Mouse (Mus musculus) CH12.LX (cell line): ENCODE data around the gene Nup54. TPM values are rescaled to one million over a fixed set of nuclear protein-coding genes. Genes with fewer than 3 reads are reported as not detected.

ENCODE experiments used
- DNase-seq: peaks from one replicate; pipeline ENCODE4 v3.0.0-alpha.2; 2013; ENCODE audit errors: extremely low read depth
- H3K27ac ChIP-seq: 2 replicates; pipeline ENCODE4 v1.5.1; 2012; ENCODE audit warnings: low read depth, mild to moderate bottlenecking, control low read depth, moderate library complexity; ENCODE audit not compliant: insufficient read depth
- H3K27me3 ChIP-seq: replicated peaks from 2 replicates; pipeline ENCODE3; 2012; ENCODE audit warnings: inconsistent platforms
- H3K36me3 ChIP-seq, 2 experiments: replicated peaks in 1 of 2; 2 replicates each; pipeline versions ENCODE3 to v1.6.1; 2012; ENCODE audit warnings: inconsistent platforms in 1 of 2, low read length in 1 of 2, mild to moderate bottlenecking in 1 of 2, mixed read lengths in 1 of 2, moderate library complexity in 1 of 2; ENCODE audit not compliant: control insufficient read depth in 1 of 2, insufficient read depth in 1 of 2
- H3K4me1 ChIP-seq, 2 experiments: 2 replicates each; pipeline ENCODE4 v1.6.1; 2012; ENCODE audit warnings: inconsistent platforms in 1 of 2, moderate library complexity in 1 of 2; ENCODE audit not compliant: insufficient read depth in 2 of 2, control insufficient read depth in 1 of 2
- H3K4me2 ChIP-seq: 2 replicates; pipeline ENCODE4 v1.6.1; 2012; ENCODE audit warnings: low read depth, mild to moderate bottlenecking, control low read depth; ENCODE audit not compliant: poor library complexity, insufficient read depth, severe bottlenecking
- H3K4me3 ChIP-seq, 3 experiments: fragments of 150-350 bp in 1 of 3; sonication (generic) in 1 of 3; replicated peaks in 1 of 3; 2 replicates each; pipeline versions ENCODE3 to v1.5.1; 2011 to 2012; ENCODE audit warnings: low read depth in 2 of 3, low read length in 2 of 3, mild to moderate bottlenecking in 2 of 3, moderate library complexity in 2 of 3, control low read depth in 1 of 3, improper control_type of control experiment in 1 of 3, inconsistent platforms in 1 of 3, mixed read lengths in 1 of 3; ENCODE audit not compliant: poor library complexity in 1 of 3
- H3K79me2 ChIP-seq: replicated peaks from 2 replicates; pipeline ENCODE4 v1.6.1; 2012; ENCODE audit warnings: mild to moderate bottlenecking, moderate library complexity; ENCODE audit not compliant: control insufficient read depth, poor library complexity, insufficient read depth, severe bottlenecking; ENCODE audit errors: extremely low read depth
- H3K9ac ChIP-seq: 2 replicates; pipeline ENCODE4 v1.6.1; 2012; ENCODE audit warnings: low read depth, mild to moderate bottlenecking, control low read depth, moderate library complexity; ENCODE audit not compliant: insufficient read depth
- H3K9me3 ChIP-seq: replicated peaks from 2 replicates; pipeline ENCODE3; 2012; ENCODE audit warnings: low read length, inconsistent platforms, mixed read lengths
- BHLHE40 ChIP-seq: IDR thresholded peaks from 2 replicates; pipeline ENCODE4 v1.6.1; 2011; ENCODE audit warnings: mild to moderate bottlenecking, low read depth, low read length, improper control_type of control experiment
- CHD1 ChIP-seq: IDR thresholded peaks from 2 replicates; pipeline ENCODE4 v1.6.1; 2012; ENCODE audit warnings: low read depth, low read length, improper control_type of control experiment, inconsistent platforms
- CHD2 ChIP-seq: IDR thresholded peaks from 2 replicates; pipeline ENCODE4 v1.6.1; 2011; ENCODE audit warnings: low read length, improper control_type of control experiment
- CTCF ChIP-seq, 2 experiments: IDR thresholded peaks in 1 of 2; conservative IDR thresholded peaks in 1 of 2; 2 replicates each; pipeline ENCODE4 v1.5.1; 2011 to 2012; ENCODE audit warnings: low read depth in 2 of 2, low read length in 2 of 2, improper control_type of control experiment in 1 of 2, inconsistent platforms in 1 of 2, mild to moderate bottlenecking in 1 of 2, moderate library complexity in 1 of 2
- HCFC1 ChIP-seq: IDR thresholded peaks from 2 replicates; pipeline ENCODE4 v1.6.1; 2012; ENCODE audit warnings: low read depth, mild to moderate bottlenecking, inconsistent platforms, low read length, improper control_type of control experiment
- JUND ChIP-seq: conservative IDR thresholded peaks from 2 replicates; pipeline ENCODE4 v1.6.1; 2011; ENCODE audit warnings: low read depth, low read length, improper control_type of control experiment
- KAT2A ChIP-seq: IDR thresholded peaks from 2 replicates; pipeline ENCODE4 v1.6.1; 2012; ENCODE audit warnings: low read length, improper control_type of control experiment, inconsistent platforms; ENCODE audit not compliant: insufficient replicate concordance
- MAZ ChIP-seq: IDR thresholded peaks from 2 replicates; pipeline ENCODE4 v1.6.1; 2012; ENCODE audit warnings: low read depth, mild to moderate bottlenecking, inconsistent platforms, low read length, improper control_type of control experiment, moderate library complexity
- MEF2A ChIP-seq: IDR thresholded peaks from 2 replicates; pipeline ENCODE4 v1.6.1; 2014; ENCODE audit warnings: low read depth, mild to moderate bottlenecking, inconsistent platforms, low read length, improper control_type of control experiment, borderline replicate concordance
- NRF1 ChIP-seq: IDR thresholded peaks from 2 replicates; pipeline ENCODE4 v1.6.1; 2014; ENCODE audit warnings: low read depth, mild to moderate bottlenecking, inconsistent platforms, low read length, improper control_type of control experiment, moderate library complexity
- POLR2AphosphoS2 ChIP-seq: IDR thresholded peaks from 2 replicates; pipeline ENCODE4 v1.6.1; 2011; ENCODE audit warnings: low read depth, low read length, improper control_type of control experiment
- RAD21 ChIP-seq: IDR thresholded peaks from 2 replicates; pipeline ENCODE4 v1.6.1; 2011; ENCODE audit warnings: low read depth, mild to moderate bottlenecking, low read length, improper control_type of control experiment, moderate library complexity
- RCOR1 ChIP-seq: conservative IDR thresholded peaks from 2 replicates; pipeline ENCODE4 v1.6.1; 2012; ENCODE audit warnings: low read depth, mild to moderate bottlenecking, inconsistent platforms, low read length, improper control_type of control experiment
- TCF12 ChIP-seq: IDR thresholded peaks from 2 replicates; pipeline ENCODE4 v1.6.1; 2014; ENCODE audit warnings: low read depth, mild to moderate bottlenecking, inconsistent platforms, low read length, improper control_type of control experiment
- ZC3H11A ChIP-seq: IDR thresholded peaks from 2 replicates; pipeline ENCODE4 v1.6.1; 2012; ENCODE audit warnings: low read depth, mild to moderate bottlenecking, inconsistent platforms, low read length, improper control_type of control experiment
- ZKSCAN1 ChIP-seq: IDR thresholded peaks from 2 replicates; pipeline ENCODE4 v1.6.1; 2012; ENCODE audit warnings: low read depth, inconsistent platforms, low read length, improper control_type of control experiment, borderline replicate concordance
- ZMIZ1 ChIP-seq: IDR thresholded peaks from 2 replicates; pipeline ENCODE4 v1.6.1; 2012; ENCODE audit warnings: low read depth, mild to moderate bottlenecking, inconsistent platforms, low read length, improper control_type of control experiment
- dilution Hi-C: fragments of 300-500 bp; cut with MboI; formaldehyde crosslinking; loops from 2 replicates; pipeline ENCODE4 v1.14.3; 2020; ENCODE audit warnings: low sequenced_read_pairs; ENCODE audit not compliant: extremely low pct_unique_long_range_greater_than_20kb, extremely low pct_ligation_motif_present
- in situ Hi-C: fragments of 300-500 bp; cut with MboI; formaldehyde crosslinking; loops from 3 replicates; pipeline ENCODE4 v1.14.3; 2019; ENCODE audit warnings: low sequenced_read_pairs, low pct_ligation_motif_present, low pct_unique_long_range_greater_than_20kb, mixed read lengths
- polyA plus RNA-seq: library from polyadenylated mRNA; unstranded; fragments of >175 nt; gene quantifications from 2 replicates; pipeline ENCODE4 v1.2.1, GENCODE M21; 2012; ENCODE audit warnings: low read depth; ENCODE audit not compliant: insufficient read length
- total RNA-seq, 2 experiments: library from RNA; depleted of rRNA; stranded (reverse); fragments of 300-350 nt in 1 of 2; fragments of >200 nt in 1 of 2; gene quantifications; 2 replicates each; pipeline ENCODE4 v1.2.3; 2012 to 2014

The Nup54 gene
- total and polyA plus RNA-seq, 3 experiments: 41.9 to 90.5 (median 72.5) TPM

GRCm38 (mm10) chr5:92376795-92377405 lies 58.1 kb downstream of the Nup54 start:
- H3K9ac ChIP-seq: no peak overlapping the region
- no peaks in the 10 kb centered on the region for H3K79me2 ChIP-seq
- in situ Hi-C loops: loop anchor here (5.0 kb wide), 1 partner anchor 60 kb away; no protein-coding TSS in a partner anchor
- H3K36me3 ChIP-seq: no peaks in the 10 kb centered on the region
- no peak overlapping the region for H3K27ac ChIP-seq
- DNase-seq: no peak
- no peak overlapping the region for H3K4me2 ChIP-seq
- H3K27me3 ChIP-seq: no peaks in the 10 kb centered on the region
- peaks cover 9 to 28% of the 10 kb centered on the region in 2 experiments; a peak in 3 of 4 replicates for H3K4me1 ChIP-seq
- TF ChIP-seq CTCF (conservative IDR thresholded peaks at IDR 0.05 in 1 of 2, IDR thresholded peaks at IDR 0.05 in 1 of 2; ENCODE audit: low read depth in 2 of 2, low read length in 2 of 2) (no peak), MEF2A (no peak), ZC3H11A (no peak), CHD1 (no peak), TCF12 (no peak), POLR2AphosphoS2 (no peak), JUND (no peak), ZMIZ1 (no peak), KAT2A (no peak), RAD21 (no peak), CHD2 (no peak), HCFC1 (no peak), RCOR1 (no peak), MAZ (no peak)
- dilution Hi-C loops: no loop called here
- H3K4me3 ChIP-seq: no peak overlapping the region
- no peaks in the 10 kb centered on the region for H3K9me3 ChIP-seq

GRCm38 (mm10) chr5:92375368-92375767 lies 59.7 kb downstream of the Nup54 start:
- DNase-seq: no peak
- H3K27ac ChIP-seq: no peak overlapping the region
- dilution Hi-C loops: no loop called here
- H3K27me3 ChIP-seq: no peaks in the 10 kb centered on the region
- H3K4me3 ChIP-seq: no peak overlapping the region
- TF ChIP-seq TCF12 (no peak), KAT2A (no peak), ZKSCAN1 (no peak), NRF1 (peak; percentile 48), BHLHE40 (no peak)
- TF ChIP-seq, all 38 proteins: peak for 1
- Histone ChIP-seq H3K4me1 (peaks cover 9 to 22% of the 10 kb centered on the region in 2 experiments; a peak in 3 of 4 replicates), H3K4me2 (peak overlapping the region; percentile 73; the same call in 1 of the 2 replicates), H3K9ac (no peak overlapping the region), H3K79me2 (no peaks in the 10 kb centered on the region), H3K36me3 (no peaks in the 10 kb centered on the region), H3K9me3 (no peaks in the 10 kb centered on the region)
- in situ Hi-C loops: loop anchor here (5.0 kb wide), 1 partner anchor 58 kb away; no protein-coding TSS in a partner anchor
